Mouse (Mus musculus): ENCODE data around the gene Rbm45.

GRCm38 (mm10) chr2:76326161-76326560, 43.6 kb upstream of the Rbm45 start:
- TF ChIP-seq CTCF (IDR thresholded peaks at IDR 0.05; ENCODE audit: extremely low read depth, insufficient read length, insufficient replicate concordance, low read depth, low read length) = no peak
- no peak for TF ChIP-seq POLR2A (IDR thresholded peaks at IDR 0.05; ENCODE audit: low read depth, low read length)
